Mouse (Mus musculus) lung, adult 2 months (tissue): ENCODE measurements around the gene L2hgdh.

Experiments
- CTCF ChIP-seq: fragments of 200-500 bp; IDR thresholded peaks from 2 replicates; pipeline ENCODE4 v1.5.1; 2011; ENCODE audit warnings: mild to moderate bottlenecking, low read length, control low read depth; ENCODE audit not compliant: insufficient read depth
- POLR2A ChIP-seq: fragments of 200-500 bp; IDR thresholded peaks from 2 replicates; pipeline ENCODE4 v1.6.1; 2011; ENCODE audit warnings: low read depth, mild to moderate bottlenecking, control low read depth, low read length, borderline replicate concordance; ENCODE audit errors: extremely low read depth

DNA sequence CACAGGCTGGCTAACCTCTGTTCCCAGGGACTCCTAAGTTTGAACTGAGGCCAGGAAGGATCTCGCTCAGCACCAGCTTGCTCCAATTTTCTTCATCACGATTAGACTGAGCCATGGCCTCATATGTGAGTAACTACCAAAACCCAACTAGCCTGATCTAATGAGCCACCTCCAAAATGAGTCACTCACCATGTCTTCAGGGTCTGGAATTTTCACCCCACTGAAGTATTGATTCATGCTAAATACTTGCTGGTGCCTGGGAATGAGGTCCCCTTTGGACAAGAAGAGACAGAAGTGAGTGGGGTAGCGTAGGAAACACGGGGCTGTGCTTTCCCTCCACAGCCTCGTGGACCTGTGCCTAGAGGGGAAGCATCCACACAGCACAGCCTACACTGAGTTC is 29.3 kb upstream of the L2hgdh start:
- TF ChIP-seq POLR2A (no peak), CTCF (no peak)
